ENCODE assay signal across 7 mouse cellular contexts in genomic region chr15:79928316-79928715, GRCm38 (mm10). TPM values are rescaled to one million over a fixed set of nuclear protein-coding genes. Genes with fewer than 3 reads are reported as not detected.
DNase-seq lines count a peak whose midpoint lies in the region; ATAC-seq lines count a peak whose summit lies in the region.

No protein-coding gene starts in this region.

- H3K4me1 ChIP-seq in neural tube, embryonic 12.5 days = peaks cover 10% of the 10 kb centered on the region
- H3K4me1 ChIP-seq in forebrain, embryonic 12.5 days = peaks cover 32% of the 10 kb centered on the region
- H3K4me1 ChIP-seq in limb, embryonic 13.5 days = peaks cover 16% of the 10 kb centered on the region
- H3K4me1 ChIP-seq in stomach, embryonic 15.5 days = peaks cover 25% of the 10 kb centered on the region

- peak overlapping the region; percentile 80 for H3K4me2 ChIP-seq in neural tube, embryonic 12.5 days (replicated peaks)
- peak overlapping the region; percentile 80 for H3K4me2 ChIP-seq in forebrain, embryonic 12.5 days
- peak overlapping the region; percentile 79 for H3K4me2 ChIP-seq in limb, embryonic 13.5 days (replicated peaks)
- peak overlapping the region; percentile 78 for H3K4me2 ChIP-seq in stomach, embryonic 15.5 days

- WGBS in neural tube, embryonic 12.5 days = 88% methylated on average over 3 of the region's 3 CpGs
- WGBS in forebrain, embryonic 12.5 days = 90% methylated on average over 3 of the region's 3 CpGs
- 94% methylated on average over 3 of the region's 3 CpGs for WGBS in limb, embryonic 13.5 days
- WGBS in stomach, embryonic 15.5 days = 82% methylated on average over 3 of the region's 3 CpGs

- no peak overlapping the region for H3K27ac ChIP-seq in neural tube, embryonic 12.5 days
- no peak overlapping the region for H3K27ac ChIP-seq in forebrain, embryonic 12.5 days
- H3K27ac ChIP-seq in limb, embryonic 13.5 days = no peak overlapping the region
- peak overlapping the region; percentile 74; the same call in 1 of the 2 replicates for H3K27ac ChIP-seq in stomach, embryonic 15.5 days

- no peaks in the 10 kb centered on the region for H3K9me3 ChIP-seq in neural tube, embryonic 12.5 days
- no peaks in the 10 kb centered on the region for H3K9me3 ChIP-seq in forebrain, embryonic 12.5 days
- no peaks in the 10 kb centered on the region for H3K9me3 ChIP-seq in limb, embryonic 13.5 days
- no peaks in the 10 kb centered on the region for H3K9me3 ChIP-seq in stomach, embryonic 15.5 days

- no peak overlapping the region for H3K9ac ChIP-seq in neural tube, embryonic 12.5 days
- peak overlapping the region; percentile 63; the same call in 1 of the 2 replicates for H3K9ac ChIP-seq in forebrain, embryonic 12.5 days
- peak overlapping the region; percentile 74; the same call in 1 of the 2 replicates for H3K9ac ChIP-seq in limb, embryonic 13.5 days
- H3K9ac ChIP-seq in stomach, embryonic 15.5 days = no peak overlapping the region

- H3K27me3 ChIP-seq in neural tube, embryonic 12.5 days (replicated peaks) = peaks cover 23% of the 10 kb centered on the region
- H3K27me3 ChIP-seq in forebrain, embryonic 12.5 days = peaks cover 31% of the 10 kb centered on the region
- H3K27me3 ChIP-seq in limb, embryonic 13.5 days = peaks cover 42% of the 10 kb centered on the region
- peaks cover 7% of the 10 kb centered on the region for H3K27me3 ChIP-seq in stomach, embryonic 15.5 days (replicated peaks)

- H3K36me3 ChIP-seq in neural tube, embryonic 12.5 days = no peaks in the 10 kb centered on the region
- no peaks in the 10 kb centered on the region for H3K36me3 ChIP-seq in forebrain, embryonic 12.5 days (replicated peaks)
- no peaks in the 10 kb centered on the region for H3K36me3 ChIP-seq in limb, embryonic 13.5 days
- no peaks in the 10 kb centered on the region for H3K36me3 ChIP-seq in stomach, embryonic 15.5 days

- H3K4me3 ChIP-seq in neural tube, embryonic 12.5 days = no peak overlapping the region
- no peak overlapping the region; the same call in 1 of the 2 replicates for H3K4me3 ChIP-seq in forebrain, embryonic 12.5 days (replicated peaks)
- peak overlapping the region; percentile 60 for H3K4me3 ChIP-seq in limb, embryonic 13.5 days
- H3K4me3 ChIP-seq in stomach, embryonic 15.5 days (replicated peaks) = peak overlapping the region; percentile 55; the same call in 1 of the 2 replicates

- no peak for DNase-seq in neural tube, embryonic 10.5 days (ENCODE audit: extremely low spot score, low spot score)
- DNase-seq in adrenal gland, postnatal 4 days (ENCODE audit: low spot score in 2 of 2) = no peak
- no peak for DNase-seq in urinary bladder, postnatal 10 days (ENCODE audit: low spot score)

- no peak for ATAC-seq in neural tube, embryonic 12.5 days (ENCODE audit: low FRiP score, low read depth)
- ATAC-seq in forebrain, embryonic 12.5 days (ENCODE audit: low FRiP score) = no peak
- ATAC-seq in limb, embryonic 13.5 days (ENCODE audit: low FRiP score, low read depth) = no peak
- ATAC-seq in stomach, embryonic 15.5 days (ENCODE audit: insufficient read depth, low FRiP score, low read depth) = no peak

RNA-seq across cellular contexts. Expression of gene Apobec3, which starts 36.9 kb away (rescaled TPM):
- 5.5 and 5.8 TPM in 2 replicates for polyA plus RNA-seq in neural tube, embryonic 12.5 days (2016; fragmentation: Nextera tagmentation; extraction: Ambion mirVana)
- 7.4 and 8.4 TPM in 2 replicates for polyA plus RNA-seq in forebrain, embryonic 12.5 days (2016; fragmentation: Nextera tagmentation; extraction: Ambion mirVana)
- polyA plus RNA-seq in limb, embryonic 13.5 days (2015; fragmentation: Nextera tagmentation; extraction: Ambion mirVana) = 13.5 and 14.1 TPM in 2 replicates
- polyA plus RNA-seq in stomach, embryonic 15.5 days (2015; fragmentation: Nextera tagmentation; extraction: Ambion mirVana) = 22.4 and 26.5 TPM in 2 replicates
- 10 to 100 TPM; 28.4 to 33.4 TPM for total RNA-seq in adrenal gland, postnatal 4 days (2021)

RNA-seq across cellular contexts. Expression of gene Cbx7, which starts 42.6 kb away (rescaled TPM):
- polyA plus RNA-seq in neural tube, embryonic 12.5 days (2016; fragmentation: Nextera tagmentation; extraction: Ambion mirVana) = 2.6 and 2.7 TPM in 2 replicates
- 3.3 and 3.6 TPM in 2 replicates for polyA plus RNA-seq in forebrain, embryonic 12.5 days (2016; fragmentation: Nextera tagmentation; extraction: Ambion mirVana)
- polyA plus RNA-seq in limb, embryonic 13.5 days (2015; fragmentation: Nextera tagmentation; extraction: Ambion mirVana) = 1.8 and 2.2 TPM in 2 replicates
- 4.9 and 5.6 TPM in 2 replicates for polyA plus RNA-seq in stomach, embryonic 15.5 days (2015; fragmentation: Nextera tagmentation; extraction: Ambion mirVana)
- 10 to 100 TPM; 15.4 to 18.4 TPM for total RNA-seq in adrenal gland, postnatal 4 days (2021)

Comparison
In these comparisons a context has a peak if more than half of its experiments do, and no peak if none do; other contexts are left out.
1. H3K4me3 ChIP-seq: peak in limb, embryonic 13.5 days (single experiment) and stomach, embryonic 15.5 days (single experiment); none in neural tube, embryonic 12.5 days (single experiment) and forebrain, embryonic 12.5 days (single experiment).
2. H3K9ac ChIP-seq: peak in forebrain, embryonic 12.5 days (single experiment) and limb, embryonic 13.5 days (single experiment); none in neural tube, embryonic 12.5 days (single experiment) and stomach, embryonic 15.5 days (single experiment).
3. Peak in every context shown above with its lines, with median percentiles within 50 percentile points of each other: H3K4me2 ChIP-seq.